Mouse (Mus musculus) Patski (cell line): ENCODE measurements around the gene Ptpn1. TPM values are rescaled to one million over a fixed set of nuclear protein-coding genes. Genes with fewer than 3 reads are reported as not detected.

Source experiments
- ATAC-seq: fragments of 100-300 bp; one replicate; pipeline ENCODE4 v1.8.0; 2021
- CTCF ChIA-PET: fragments of 350-600 bp; sonication (Branson Sonifier 250); formaldehyde crosslinking; loops from one replicate; lab custom pipeline; 2022; ENCODE audit warnings: inconsistent platforms; lab: Charles Lee
- POLR2A ChIA-PET: fragments of 350-600 bp; sonication (Branson Sonifier 250); formaldehyde crosslinking; loops from one replicate; lab custom pipeline; 2022; ENCODE audit warnings: antibody characterized with exemption, inconsistent platforms; lab: Charles Lee
- DNase-seq: peaks from one replicate; pipeline ENCODE4 v3.0.0-alpha.2; 2011; ENCODE audit warnings: low read depth, low spot score
- H3K27me3 ChIP-seq: fragments of 371-371 bp; one replicate; pipeline ENCODE4 v1.5.1; 2021
- CTCF ChIP-seq: fragments of 100-300 bp; IDR thresholded peaks from one replicate; pipeline ENCODE4 v1.5.1; 2021
- in situ Hi-C: fragments of 300-500 bp; cut with MboI; formaldehyde crosslinking; loops from 3 replicates; pipeline ENCODE4 v1.11.1; 2018; ENCODE audit warnings: low pct_unique_long_range_greater_than_20kb, mixed read lengths
- polyA plus RNA-seq: library from polyadenylated mRNA; unstranded; gene quantifications from one replicate; pipeline ENCODE4 v1.2.3, GENCODE M21; 2021

Ptpn1 gene
- polyA plus RNA-seq, 1 experiment from 2014 or later = 49.2 TPM

DNA sequence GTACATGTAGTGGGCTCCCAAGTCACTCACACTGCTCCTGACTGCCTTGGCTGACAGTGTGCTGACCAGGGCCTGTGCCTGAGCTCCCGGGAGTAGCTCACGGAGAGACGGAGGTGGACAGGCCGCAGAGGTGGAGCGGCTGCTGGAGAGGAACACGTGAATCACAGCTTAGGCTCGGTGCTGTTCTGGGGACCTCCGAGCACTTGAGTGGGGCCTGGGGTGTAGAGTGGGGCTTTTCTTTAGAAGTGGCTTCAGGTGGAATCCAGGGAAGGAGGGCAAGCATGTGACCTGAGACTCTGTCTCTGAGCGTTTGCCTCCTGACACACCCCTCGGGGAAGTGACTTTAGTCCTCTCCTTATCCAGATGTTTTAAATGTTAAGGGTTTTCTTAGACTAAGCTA lies 22.0 kb downstream of the Ptpn1 start:
- CTCF ChIA-PET = interaction anchor here (2.1 kb wide), 1 partner anchor 11 kb away, joined by 7 read pairs; no protein-coding TSS in a partner anchor
- no peak for ATAC-seq

DNA sequence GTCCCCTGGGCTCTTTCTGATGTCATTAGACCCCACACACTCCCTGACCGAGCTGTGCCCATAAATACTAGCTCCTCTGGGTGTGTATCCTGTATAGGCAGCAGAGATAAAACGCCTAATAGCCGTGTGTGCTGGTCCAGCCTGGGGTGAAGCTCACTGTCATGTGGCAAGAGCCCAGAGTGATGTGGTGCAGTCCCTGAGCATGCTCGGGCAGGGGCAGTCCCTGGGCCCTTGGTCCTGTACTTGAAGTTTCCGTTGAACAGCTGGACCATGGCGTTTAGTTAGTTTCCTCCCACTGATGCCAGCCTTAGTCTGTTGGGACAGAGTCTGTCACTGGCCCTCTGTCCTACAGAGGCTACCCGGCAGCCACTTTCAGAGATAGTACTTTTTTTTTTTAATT lies 23.1 kb downstream of the Ptpn1 start:
- ATAC-seq = no peak
- ChIA-PET CTCF (no interaction called here), POLR2A (no interaction called here)
- no peak for TF ChIP-seq CTCF
- no peak for DNase-seq
- in situ Hi-C loops = no loop called here
- no peaks in the 10 kb centered on the region for H3K27me3 ChIP-seq

More for the DNA sequence above, 22.0 kb downstream of the Ptpn1 start:
- no peak for DNase-seq
- POLR2A ChIA-PET = interaction anchor here (0.8 kb wide), 1 partner anchor 30 kb away, joined by 3 read pairs; no protein-coding TSS in a partner anchor
- no peak for TF ChIP-seq CTCF
- in situ Hi-C loops = no loop called here
- H3K27me3 ChIP-seq = no peaks in the 10 kb centered on the region

DNA sequence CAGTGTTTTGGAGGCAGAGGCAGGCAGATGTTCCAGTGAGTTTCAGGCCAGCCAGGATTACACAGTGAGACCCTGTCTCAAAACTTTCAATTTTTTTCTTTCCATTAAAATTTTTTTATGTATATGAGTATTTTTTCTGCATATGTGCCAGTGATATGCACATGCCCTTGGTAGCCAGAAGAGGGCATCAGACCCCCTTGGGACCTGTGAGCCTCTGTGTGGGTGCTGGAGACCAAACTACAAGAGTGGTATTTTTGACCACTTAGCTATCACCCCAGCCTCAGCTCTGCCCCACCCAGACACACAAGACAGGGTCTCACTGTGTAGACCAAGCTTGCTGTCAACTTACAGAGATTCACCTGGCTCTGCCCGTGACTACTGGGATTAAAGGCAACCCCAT lies 25.7 kb downstream of the Ptpn1 start:
- DNase-seq = no peak
- in situ Hi-C loops = no loop called here
- no peaks in the 10 kb centered on the region for H3K27me3 ChIP-seq
- no peak for TF ChIP-seq CTCF
- CTCF ChIA-PET = interaction anchor here (0.7 to 1.1 kb wide), 4 partner anchors 8 to 26 kb away, joined by 3 read pairs; partner anchors contain the start of gene Ptpn1
- ATAC-seq = no peak
- POLR2A ChIA-PET = no interaction called here

DNA sequence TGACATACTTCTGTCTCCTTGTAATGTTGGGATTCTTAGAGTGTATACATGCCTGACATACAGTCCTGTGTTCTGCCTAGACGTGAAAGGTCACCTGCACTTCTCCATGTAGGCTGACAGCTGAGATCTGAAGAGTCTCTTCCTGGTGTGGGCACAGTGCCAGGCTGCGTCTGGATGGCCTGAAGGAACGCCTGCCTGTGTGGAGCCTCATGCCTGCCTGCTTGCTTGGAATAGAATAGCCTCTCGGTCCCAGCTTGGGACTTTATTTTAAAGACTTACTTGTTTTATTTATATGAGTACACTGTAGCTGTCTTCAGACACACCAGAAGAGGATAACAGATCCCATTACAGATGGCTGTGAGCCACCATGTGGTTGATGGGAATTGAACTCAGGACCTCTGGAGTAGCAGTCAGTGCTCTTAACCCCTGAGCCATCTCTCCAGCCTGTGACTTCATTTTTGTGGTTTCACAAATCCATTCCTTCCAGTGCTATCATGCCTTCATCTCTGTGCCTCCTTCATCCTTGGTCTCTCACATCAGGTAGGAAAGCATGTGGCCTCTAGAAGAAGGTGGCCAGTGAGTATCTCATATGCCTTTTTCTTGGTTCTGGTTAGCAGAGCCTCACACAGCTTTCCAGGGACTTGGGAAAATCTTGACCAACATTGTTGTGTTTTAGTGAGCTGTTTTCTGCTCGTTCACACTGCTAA lies 26.4 kb downstream of the Ptpn1 start:
- in situ Hi-C loops = no loop called here
- DNase-seq (no peak), ATAC-seq (no peak)
- ChIA-PET POLR2A (no interaction called here), CTCF (interaction anchor here (0.7 to 1.1 kb wide), 5 partner anchors 9 to 27 kb away, joined by 3 read pairs; partner anchors contain the start of gene Ptpn1)
- TF ChIP-seq CTCF = no peak
- no peaks in the 10 kb centered on the region for H3K27me3 ChIP-seq

DNA sequence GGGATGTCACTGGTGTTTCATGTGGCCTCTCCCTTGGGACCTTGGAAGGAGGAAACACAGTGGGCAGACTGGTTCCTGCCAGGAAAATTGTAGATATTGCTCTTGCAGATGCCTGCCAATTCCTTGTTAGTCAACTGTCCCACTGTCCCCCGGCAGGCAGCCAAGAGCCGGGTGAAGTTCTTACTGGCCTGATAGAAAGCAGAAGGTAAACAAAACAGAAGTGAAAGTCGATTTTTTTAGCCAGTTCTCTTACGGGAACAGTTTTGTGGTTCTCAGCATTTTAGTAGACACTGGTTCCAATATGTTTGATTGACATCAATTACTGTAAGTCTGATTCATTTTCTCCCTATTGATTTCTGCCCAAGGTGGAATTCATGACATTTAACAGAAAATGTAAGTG lies 27.0 kb downstream of the Ptpn1 start:
- DNase-seq (no peak), ATAC-seq (no peak)
- ChIA-PET POLR2A (no interaction called here), CTCF (interaction anchor here (0.7 kb wide), 1 partner anchor 15 kb away, joined by 3 read pairs; no protein-coding TSS in a partner anchor)
- TF ChIP-seq CTCF = no peak
- no peaks in the 10 kb centered on the region for H3K27me3 ChIP-seq
- in situ Hi-C loops = no loop called here

DNA sequence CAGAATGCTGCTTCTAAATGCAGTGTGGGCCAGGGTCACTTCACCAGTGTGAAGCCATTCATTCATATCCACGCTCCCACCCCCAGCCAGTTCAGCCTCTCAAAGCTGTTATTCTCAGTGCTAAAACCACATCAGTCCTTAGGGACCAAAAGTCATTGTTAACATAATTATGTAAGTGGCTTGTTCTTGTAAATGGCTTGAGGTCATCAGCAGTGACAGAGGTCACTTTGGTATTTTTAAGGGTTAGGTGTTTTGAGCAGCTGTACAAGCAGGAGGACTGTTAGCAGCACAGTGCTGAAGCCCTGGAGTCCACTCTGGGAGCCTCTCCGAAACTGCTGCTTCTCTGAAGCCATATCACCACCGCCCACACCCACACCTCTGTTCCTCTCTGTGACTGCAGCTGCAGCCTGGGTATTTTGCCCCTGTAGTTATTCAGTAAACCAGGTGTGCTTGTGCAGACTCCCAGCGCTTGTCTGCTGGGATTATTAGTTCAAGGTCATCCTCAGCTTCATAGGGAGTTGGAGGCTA lies 27.6 kb downstream of the Ptpn1 start:
- ChIA-PET CTCF (no interaction called here), POLR2A (no interaction called here)
- TF ChIP-seq CTCF = no peak

DNA sequence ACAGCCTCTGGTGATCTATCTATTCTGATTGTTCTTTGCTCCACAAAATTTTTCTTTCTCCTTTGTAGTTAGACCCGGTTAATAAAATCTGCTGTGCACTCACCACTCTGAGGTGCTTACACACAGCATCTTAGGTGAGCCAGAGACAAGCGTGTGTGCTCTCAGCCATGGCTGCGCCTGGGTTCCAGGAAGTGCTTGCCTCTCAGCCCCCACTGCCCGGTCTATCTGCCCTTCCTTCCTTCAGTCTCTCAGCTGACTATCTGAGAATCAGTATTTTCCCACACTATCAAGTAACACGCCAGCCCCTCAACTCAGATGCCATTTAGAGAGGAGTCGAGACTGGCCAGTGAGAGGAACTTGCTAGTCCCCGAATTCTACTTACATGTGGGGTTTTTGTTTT lies 28.1 kb downstream of the Ptpn1 start:
- no peaks in the 10 kb centered on the region for H3K27me3 ChIP-seq
- ChIA-PET CTCF (no interaction called here), POLR2A (no interaction called here)
- DNase-seq (no peak), ATAC-seq (no peak)
- no peak for TF ChIP-seq CTCF
- in situ Hi-C loops = no loop called here

More for the DNA sequence above, 27.6 kb downstream of the Ptpn1 start:
- in situ Hi-C loops = no loop called here
- no peaks in the 10 kb centered on the region for H3K27me3 ChIP-seq
- DNase-seq (no peak), ATAC-seq (no peak)

DNA sequence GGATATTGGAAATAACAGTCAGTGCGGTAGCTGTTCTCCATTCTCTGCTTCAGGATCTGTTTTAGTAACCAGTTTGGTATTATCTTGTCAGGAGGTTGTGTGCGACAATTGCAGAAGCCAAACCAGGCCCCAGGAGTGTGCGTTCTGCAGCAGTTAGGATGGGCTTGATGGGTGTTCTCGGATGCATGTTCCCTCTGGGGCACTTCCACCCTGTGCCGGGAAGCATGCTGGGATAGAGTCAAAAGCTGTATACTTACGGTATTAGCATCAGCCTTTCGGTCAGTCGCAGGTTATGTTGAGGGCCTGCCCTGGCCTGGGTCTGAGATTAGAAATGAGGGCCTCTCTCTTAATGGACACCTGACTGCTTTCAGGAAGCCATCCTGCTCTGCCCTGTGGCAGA lies 28.7 kb downstream of the Ptpn1 start:
- ChIA-PET POLR2A (interaction anchor here (0.9 to 1.3 kb wide), 2 partner anchors 24 to 25 kb away, joined by 3 read pairs; no protein-coding TSS in a partner anchor), CTCF (interaction anchor here (1.2 kb wide), 1 partner anchor 12 kb away, joined by 3 read pairs; no protein-coding TSS in a partner anchor)
- DNase-seq = no peak
- TF ChIP-seq CTCF = no peak
- no peaks in the 10 kb centered on the region for H3K27me3 ChIP-seq
- no peak for ATAC-seq
- in situ Hi-C loops = no loop called here

DNA sequence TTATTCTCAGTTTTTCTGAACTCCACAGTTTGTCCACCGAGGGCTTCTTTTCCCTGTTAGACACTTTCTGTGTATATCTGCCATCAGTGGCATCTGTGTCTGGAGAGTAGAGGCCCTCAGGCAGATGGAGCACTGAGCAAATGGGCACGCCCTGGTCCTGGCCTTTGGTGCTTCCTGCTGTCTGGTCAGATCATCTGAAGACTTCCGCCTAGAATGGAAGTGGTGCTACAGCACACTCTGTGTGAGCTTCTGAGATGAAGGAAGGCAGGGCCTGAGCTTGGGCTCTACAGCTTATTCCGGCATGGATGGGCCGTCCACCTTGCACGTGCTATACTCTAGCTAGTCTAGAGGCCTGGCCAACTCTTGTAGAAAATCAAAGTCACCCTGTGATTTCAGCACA lies 30.5 kb downstream of the Ptpn1 start:
- DNase-seq (no peak), ATAC-seq (no peak)
- in situ Hi-C loops = no loop called here
- H3K27me3 ChIP-seq = no peaks in the 10 kb centered on the region
- no peak for TF ChIP-seq CTCF
- ChIA-PET CTCF (interaction anchor here (0.9 to 1.1 kb wide), 2 partner anchors 48 to 281 kb away, joined by 3 read pairs; partner anchors contain the start of gene Ripor3), POLR2A (no interaction called here)

DNA sequence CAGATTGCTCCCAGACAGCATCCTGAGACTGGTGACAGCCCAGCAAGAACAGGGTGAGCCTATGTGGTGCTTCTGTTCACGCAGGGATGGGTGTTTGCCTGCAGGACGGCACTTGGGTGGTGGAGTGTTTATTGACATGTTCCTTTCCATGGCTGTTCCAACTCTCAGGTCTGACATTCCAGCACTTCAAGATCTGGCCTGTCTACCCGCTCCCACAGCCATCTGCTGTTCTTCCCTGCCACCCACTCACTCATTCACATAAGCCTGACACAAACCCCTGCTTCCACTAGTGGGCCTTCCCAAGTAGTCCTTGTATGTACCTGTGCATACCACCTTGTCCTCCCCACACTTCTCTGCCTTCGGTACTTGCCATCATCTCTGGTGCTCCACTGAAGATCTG lies 31.3 kb downstream of the Ptpn1 start:
- no peak for ATAC-seq
- POLR2A ChIA-PET = no interaction called here
- H3K27me3 ChIP-seq = no peaks in the 10 kb centered on the region
- no peak for TF ChIP-seq CTCF
- no peak for DNase-seq
- CTCF ChIA-PET = no interaction called here
- in situ Hi-C loops = no loop called here

DNA sequence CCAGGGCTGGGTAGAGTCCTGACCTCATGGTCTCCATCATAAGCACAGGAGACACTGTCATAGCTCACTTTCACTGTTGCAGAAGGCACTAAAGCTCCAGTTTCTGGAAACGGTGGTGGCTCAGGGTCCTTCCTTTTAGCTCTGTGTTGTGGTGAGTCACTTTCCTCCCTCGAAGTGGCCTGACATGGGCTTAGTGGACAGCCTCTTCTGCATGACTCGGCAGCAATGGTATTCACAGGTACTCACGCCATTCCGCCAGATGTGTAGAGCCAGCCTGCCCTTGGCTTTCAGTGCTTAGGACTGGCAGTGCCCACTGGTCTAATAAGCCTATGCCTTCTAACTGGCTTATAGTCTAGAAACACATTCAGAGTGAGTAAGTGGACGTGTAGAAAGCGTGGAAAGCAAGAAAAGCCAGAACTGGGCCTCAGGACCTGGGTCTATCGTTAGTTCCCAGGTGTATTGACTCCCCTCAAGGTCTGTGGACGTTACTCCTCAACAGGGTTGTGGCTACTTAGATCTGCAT lies 32.0 kb downstream of the Ptpn1 start:
- no peak for ATAC-seq
- POLR2A ChIA-PET = no interaction called here
- in situ Hi-C loops = no loop called here
- no peaks in the 10 kb centered on the region for H3K27me3 ChIP-seq
- DNase-seq = no peak
- CTCF ChIA-PET = interaction anchor here (1.7 kb wide), 1 partner anchor 10 kb away, joined by 7 read pairs; no protein-coding TSS in a partner anchor
- TF ChIP-seq CTCF = no peak
